Mouse (Mus musculus): ENCODE results near the gene Srf. TPM values are rescaled to one million over a fixed set of nuclear protein-coding genes. Genes with fewer than 3 reads are reported as not detected.

Gene Srf
- total RNA-seq (2015) (36.5 and 43.5 TPM in 2 replicates), total RNA-seq (2017) (40.0 and 47.5 TPM in 2 replicates)

GRCm38 (mm10) chr17:46555673-46556583 is at the start of gene Srf:
TSS of gene Srf (minus strand) at chr17:46556175.
- ATAC-seq (replicated peaks; ENCODE audit: poor library complexity) = peak; percentile 84

DNA sequence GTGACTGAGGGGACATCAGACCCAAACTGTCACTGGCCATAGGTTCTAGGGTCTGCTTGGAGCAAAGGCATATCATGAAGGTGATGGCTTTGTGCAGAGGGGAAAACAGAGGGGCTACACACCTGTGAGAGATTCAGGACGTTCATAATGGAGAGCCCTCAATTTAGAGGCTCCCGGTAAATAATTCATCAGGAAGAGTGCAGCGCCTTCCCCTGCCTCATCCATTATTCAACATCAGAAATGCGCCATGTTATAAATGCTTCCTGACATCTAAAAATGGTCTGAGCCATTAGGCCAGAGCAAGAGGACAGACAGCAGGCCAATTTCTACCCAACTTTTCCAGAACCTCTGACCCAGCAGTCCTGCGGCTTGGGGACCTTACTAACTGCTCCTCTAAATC is 49.2 kb upstream of the Srf start:
- ATAC-seq (replicated peaks; ENCODE audit: poor library complexity) = no peak

GRCm38 (mm10) chr17:46603229-46603628 is 47.3 kb upstream of the Srf start:
- ATAC-seq (replicated peaks; ENCODE audit: poor library complexity) = no peak

DNA sequence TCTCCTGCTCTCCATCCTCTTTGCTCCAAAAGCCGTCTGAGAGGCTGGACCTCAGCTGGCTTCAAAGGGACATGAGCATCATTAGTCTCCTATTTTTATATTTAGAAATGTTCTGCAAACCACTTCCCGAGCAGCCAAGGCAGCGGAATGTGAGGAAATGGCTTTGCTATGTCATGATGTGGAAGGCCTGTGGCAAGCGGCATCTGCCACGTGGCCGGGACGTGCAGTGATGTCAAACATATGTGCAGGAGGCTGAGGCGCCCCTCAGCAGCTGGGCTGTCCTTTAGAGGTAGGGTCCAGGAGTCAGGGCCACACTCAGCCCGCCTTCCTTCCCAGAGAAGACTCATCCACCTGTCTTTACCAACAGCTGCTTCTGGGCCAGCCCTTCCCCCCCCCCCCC is 46.2 kb upstream of the Srf start:
- peak; percentile 84 for ATAC-seq (replicated peaks; ENCODE audit: poor library complexity)

GRCm38 (mm10) chr17:46600569-46600968 is 44.6 kb upstream of the Srf start:
- ATAC-seq (replicated peaks; ENCODE audit: poor library complexity) = peak; percentile 55; the same call in 1 of the 2 replicates

GRCm38 (mm10) chr17:46598963-46599362 is 43.0 kb upstream of the Srf start:
- ATAC-seq (replicated peaks; ENCODE audit: poor library complexity) = no peak

- ATAC-seq (replicated peaks; ENCODE audit: poor library complexity) = no peak
Measured at GRCm38 (mm10) chr17:46597956-46598355, 42.0 kb upstream of the Srf start.

- no peak for ATAC-seq (replicated peaks; ENCODE audit: poor library complexity)
Measured at GRCm38 (mm10) chr17:46595336-46595735, 39.4 kb upstream of the Srf start.

GRCm38 (mm10) chr17:46594606-46595005 is 38.6 kb upstream of the Srf start:
- no peak for ATAC-seq (replicated peaks; ENCODE audit: poor library complexity)

DNA sequence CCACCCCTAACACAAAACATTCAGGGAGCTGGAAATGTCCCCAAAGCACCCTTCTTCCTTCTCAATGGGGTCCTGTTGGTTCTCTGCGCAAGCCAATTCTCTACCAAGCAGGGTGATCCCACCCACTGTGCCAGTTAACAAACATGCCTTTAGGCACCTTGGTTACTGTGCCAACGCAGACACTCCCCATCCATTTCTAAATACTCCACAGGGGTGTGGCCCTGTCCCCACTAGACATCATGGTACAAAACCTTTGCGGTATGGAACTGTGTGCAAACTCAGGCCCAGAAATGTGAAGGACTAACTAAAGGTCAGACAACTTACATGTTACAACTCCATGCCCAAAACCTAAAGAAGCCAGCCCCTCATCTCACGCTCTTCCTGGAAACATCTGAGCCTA is 37.1 kb upstream of the Srf start:
- ATAC-seq (replicated peaks; ENCODE audit: poor library complexity) = no peak

- no peak for ATAC-seq (replicated peaks; ENCODE audit: poor library complexity)
Measured at GRCm38 (mm10) chr17:46591406-46591805, 35.4 kb upstream of the Srf start.

DNA sequence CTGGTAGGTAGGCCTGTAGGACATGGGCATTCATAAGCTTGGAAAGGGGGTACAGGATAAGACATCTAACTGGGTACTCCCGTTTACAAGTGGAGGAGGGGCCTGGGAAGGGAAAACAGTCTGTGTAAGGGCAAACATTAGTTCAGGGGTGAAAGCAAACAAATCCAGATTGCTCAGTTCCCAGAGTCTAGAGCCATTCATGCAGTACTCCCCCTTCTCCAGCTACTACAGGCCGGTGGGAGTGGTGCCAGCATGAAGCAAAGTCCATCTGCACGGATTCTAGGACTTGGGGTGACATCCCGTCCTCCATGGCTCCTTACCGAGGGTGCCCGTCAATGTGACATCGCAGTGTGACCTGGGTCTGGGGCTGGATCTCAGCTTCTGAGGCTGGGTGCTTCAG is 34.5 kb upstream of the Srf start:
- no peak for ATAC-seq (replicated peaks; ENCODE audit: poor library complexity)

GRCm38 (mm10) chr17:46589635-46590314 is 33.8 kb upstream of the Srf start:
- ATAC-seq (replicated peaks; ENCODE audit: poor library complexity) = no peak

DNA sequence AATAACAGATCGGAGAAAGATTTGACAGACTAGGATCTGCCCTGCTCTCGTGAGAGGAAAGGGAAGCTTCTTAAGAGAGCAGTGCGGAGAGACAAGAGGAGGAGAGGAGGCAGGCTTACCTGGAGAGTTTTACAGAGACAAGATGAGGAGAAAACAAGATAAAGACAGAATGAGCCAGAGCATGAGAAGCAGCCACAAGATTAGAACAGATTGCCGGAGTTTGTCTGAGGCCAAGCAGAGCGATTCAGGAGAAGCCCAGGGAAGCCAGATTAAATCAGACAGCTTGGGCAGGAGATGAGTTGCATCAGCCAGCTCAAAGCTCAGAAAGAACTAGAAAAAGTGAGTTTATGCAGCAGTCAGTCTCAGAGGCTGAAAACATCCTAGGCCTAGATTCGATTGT is 32.9 kb upstream of the Srf start:
- ATAC-seq (replicated peaks; ENCODE audit: poor library complexity) = no peak

GRCm38 (mm10) chr17:46588173-46588572 is 32.2 kb upstream of the Srf start:
- peak; percentile 93 for ATAC-seq (replicated peaks; ENCODE audit: poor library complexity)

DNA sequence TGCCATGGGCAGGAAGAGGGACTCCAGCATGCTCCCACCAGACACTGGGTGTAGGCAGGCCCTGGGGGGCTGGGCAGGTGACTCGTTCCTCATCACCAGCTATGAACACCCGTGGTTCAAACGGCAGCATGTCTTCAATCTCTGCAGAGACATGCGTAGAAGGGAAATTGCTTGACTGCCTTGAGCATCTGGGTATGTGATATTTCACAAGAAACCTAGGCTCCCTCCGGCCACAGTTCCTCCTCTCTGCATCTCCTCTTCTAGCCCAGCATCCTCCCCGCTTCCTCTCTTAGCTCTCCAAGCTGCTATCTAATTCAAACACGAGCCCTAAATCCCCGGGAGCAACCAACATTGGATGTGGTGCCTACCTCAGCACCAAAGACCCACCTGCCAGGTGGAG is 30.4 kb upstream of the Srf start:
- peak; percentile 45; the same call in 1 of the 2 replicates for ATAC-seq (replicated peaks; ENCODE audit: poor library complexity)

DNA sequence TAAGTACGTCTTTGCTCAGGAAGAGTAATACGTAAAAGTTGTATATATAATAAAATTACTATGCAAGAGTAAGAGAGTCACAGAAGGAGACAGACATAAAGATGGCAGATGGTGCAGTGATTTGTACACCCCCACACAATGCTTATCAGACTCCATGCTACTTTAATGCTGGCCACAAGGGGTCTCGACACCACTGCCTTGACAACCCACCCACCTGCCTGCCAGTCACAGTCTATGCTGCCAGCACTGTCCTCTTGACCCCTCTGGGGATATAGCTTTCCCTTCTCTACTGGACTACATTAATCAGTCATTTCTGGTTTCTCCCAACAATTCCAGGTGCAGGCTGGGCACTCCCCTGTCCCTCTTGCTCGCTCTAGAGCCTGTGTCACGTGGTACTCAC is 22.7 kb upstream of the Srf start:
- ATAC-seq (replicated peaks; ENCODE audit: poor library complexity) = no peak

GRCm38 (mm10) chr17:46576070-46576469 is 20.1 kb upstream of the Srf start:
- peak; percentile 58; the same call in 1 of the 2 replicates for ATAC-seq (replicated peaks; ENCODE audit: poor library complexity)

DNA sequence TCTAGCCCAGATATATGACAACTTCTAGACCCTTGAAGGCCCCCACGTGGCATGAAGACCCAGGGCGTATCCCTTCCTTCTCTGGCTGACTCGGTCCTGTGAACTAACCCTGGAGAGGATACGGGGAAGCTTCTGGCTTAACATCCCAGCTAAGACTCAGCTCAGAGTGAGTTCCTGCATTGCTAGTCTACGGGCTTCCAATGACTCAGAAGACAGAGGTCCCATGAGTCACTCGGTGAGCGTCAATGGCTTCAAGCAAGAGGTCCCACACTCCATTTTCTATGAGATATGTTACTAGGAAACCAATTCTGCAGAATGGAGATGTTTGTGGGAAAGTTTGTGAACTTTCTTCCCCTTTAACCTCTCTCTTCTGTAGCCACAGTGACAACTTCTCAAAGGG is 18.6 kb upstream of the Srf start:
- ATAC-seq (replicated peaks; ENCODE audit: poor library complexity) = no peak

GRCm38 (mm10) chr17:46571005-46571404 is 15.0 kb upstream of the Srf start:
- no peak for ATAC-seq (replicated peaks; ENCODE audit: poor library complexity)

GRCm38 (mm10) chr17:46559146-46559545 is 3.2 kb upstream of the Srf start:
- ATAC-seq (replicated peaks; ENCODE audit: poor library complexity) = no peak

- no peak for ATAC-seq (replicated peaks; ENCODE audit: poor library complexity)
Measured at GRCm38 (mm10) chr17:46558151-46558550, 2.2 kb upstream of the Srf start.
